Mouse (Mus musculus) liver, embryonic 14.5 days (tissue): Measurements from ENCODE around the gene Plekhg3. TPM values are rescaled to one million over a fixed set of nuclear protein-coding genes. Genes with fewer than 3 reads are reported as not detected.

Source experiments
- ATAC-seq: fragments of 200-750 bp; cut with Nextera tagmentation; 2 replicates; pipeline ENCODE4 v1.8.0; 2017; ENCODE audit warnings: moderate number of reproducible peaks, mild to moderate bottlenecking, moderate library complexity; ENCODE audit not compliant: insufficient read depth
- DNase-seq, 3 experiments: peaks; one replicate each; pipeline ENCODE4 v3.0.0-alpha.2; 2012 to 2013; ENCODE audit warnings: low read depth in 3 of 3, low spot score in 3 of 3
- H3K27ac ChIP-seq: fragments of 300-500 bp; sonication (generic); 2 replicates; pipeline ENCODE4 v1.5.1; 2014; ENCODE audit warnings: moderate library complexity, mild to moderate bottlenecking, control low read depth, inconsistent platforms
- H3K27me3 ChIP-seq: fragments of 300-500 bp; sonication (generic); 2 replicates; pipeline ENCODE4 v1.6.1; 2014; ENCODE audit warnings: mild to moderate bottlenecking, low read length, moderate library complexity; ENCODE audit not compliant: control insufficient read depth, insufficient read depth
- H3K36me3 ChIP-seq: fragments of 300-500 bp; sonication (generic); replicated peaks from 2 replicates; pipeline ENCODE4 v1.6.1; 2014; ENCODE audit warnings: low read depth; ENCODE audit not compliant: control insufficient read depth, insufficient read depth
- H3K4me1 ChIP-seq, 2 experiments: fragments of 200-500 bp in 1 of 2; fragments of 300-500 bp in 1 of 2; sonication (generic) in 1 of 2; replicated peaks; 2 replicates each; pipeline ENCODE4 v1.6.1; 2012 to 2014; ENCODE audit warnings: antibody characterized with exemption in 1 of 2, inconsistent platforms in 1 of 2, low read length in 1 of 2; ENCODE audit not compliant: control insufficient read depth in 2 of 2, insufficient read depth in 2 of 2
- H3K4me2 ChIP-seq: fragments of 300-500 bp; sonication (generic); 2 replicates; pipeline ENCODE4 v1.6.1; 2014; ENCODE audit warnings: low read depth, mild to moderate bottlenecking, control low read depth, moderate library complexity
- H3K4me3 ChIP-seq, 2 experiments: fragments of 200-500 bp in 1 of 2; fragments of 300-500 bp in 1 of 2; sonication (generic) in 1 of 2; 2 replicates each; pipeline ENCODE4 v1.5.1; 2012 to 2014; ENCODE audit warnings: low read depth in 2 of 2, low read length in 2 of 2, mild to moderate bottlenecking in 2 of 2, control low read depth in 1 of 2, inconsistent platforms in 1 of 2, moderate library complexity in 1 of 2; ENCODE audit not compliant: insufficient read depth in 1 of 2
- H3K9ac ChIP-seq: fragments of 300-500 bp; sonication (generic); replicated peaks from 2 replicates; pipeline ENCODE4 v1.6.1; 2014; ENCODE audit warnings: mild to moderate bottlenecking, control low read depth, moderate library complexity
- H3K9me3 ChIP-seq: fragments of 300-500 bp; sonication (generic); 2 replicates; pipeline ENCODE4 v1.6.1; 2016; ENCODE audit warnings: low read length, mixed read lengths; ENCODE audit not compliant: control insufficient read depth
- CTCF ChIP-seq: IDR thresholded peaks from 2 replicates; pipeline ENCODE4 v1.5.1; 2016; ENCODE audit warnings: antibody characterized with exemption, low read depth, control low read depth
- EP300 ChIP-seq: IDR thresholded peaks from 2 replicates; pipeline ENCODE4 v1.6.1; 2016; ENCODE audit warnings: antibody characterized with exemption, low read depth
- WGBS: fragments of 180-500 bp; shearing (Covaris S2); extraction: QIAGEN DNeasy Blood & Tissue Kit; methylation state at CpG from one replicate; pipeline ENCODE4 v1.1.7; 2014; ENCODE audit not compliant: insufficient replicate concordance; 5-methylcytosine and 5-hydroxymethylcytosine counted together
- polyA plus RNA-seq, 2 experiments: library from polyadenylated mRNA; depleted of rRNA in 1 of 2; stranded (reverse) in 1 of 2; unstranded in 1 of 2; fragments of >200 nt; fragmentation: Nextera tagmentation in 1 of 2; extraction: Ambion mirVana in 1 of 2; gene quantifications; 2 replicates each; pipeline versions ENCODE4 v1.2.1 to v1.2.3; 2012 to 2014

Plekhg3 gene
- polyA plus RNA-seq, 2 experiments, result 1.4 to 5.0 TPM

GRCm38 (mm10) chr12:76553917-76554316 lies 23.2 kb downstream of the Plekhg3 start:
- H3K27me3 ChIP-seq, result no peaks in the 10 kb centered on the region
- no peaks in the 10 kb centered on the region for H3K36me3 ChIP-seq
- TF ChIP-seq EP300, result no peak
- TF ChIP-seq CTCF, result no peak
- H3K9me3 ChIP-seq, result no peaks in the 10 kb centered on the region
- H3K27ac ChIP-seq, result no peak overlapping the region
- DNase-seq (no peak), ATAC-seq (no peak)
- H3K4me2 ChIP-seq, result no peak overlapping the region
- 60% methylated on average over 7 of the region's 7 CpGs for WGBS
- no peak overlapping the region for H3K4me3 ChIP-seq
- H3K4me1 ChIP-seq, result peaks cover 0 to 8% of the 10 kb centered on the region in 2 experiments; a peak in 1 of 4 replicates
- H3K9ac ChIP-seq, result no peak overlapping the region

- DNase-seq, result no peak
- Histone ChIP-seq H3K9me3 (no peaks in the 10 kb centered on the region), H3K9ac (no peak overlapping the region), H3K4me2 (no peak overlapping the region), H3K4me1 (peaks cover 0 to 8% of the 10 kb centered on the region in 2 experiments; a peak in 1 of 4 replicates), H3K36me3 (no peaks in the 10 kb centered on the region), H3K27ac (no peak overlapping the region), H3K4me3 (no peak overlapping the region), H3K27me3 (no peaks in the 10 kb centered on the region)
- TF ChIP-seq EP300 (no peak), CTCF (no peak)
- no peak for ATAC-seq
- WGBS, result 58% methylated on average over 3 of the region's 3 CpGs
These were observed 23.7 kb downstream of the Plekhg3 start for GRCm38 (mm10) chr12:76554392-76554791.

- 57% methylated on average over 3 of the region's 3 CpGs for WGBS
These were observed 24.2 kb downstream of the Plekhg3 start for GRCm38 (mm10) chr12:76554871-76555386.

GRCm38 (mm10) chr12:76556187-76556586 lies 25.5 kb downstream of the Plekhg3 start:
- Histone ChIP-seq H3K9me3 (no peaks in the 10 kb centered on the region), H3K4me3 (no peak overlapping the region), H3K4me2 (no peak overlapping the region), H3K27me3 (no peaks in the 10 kb centered on the region), H3K27ac (no peak overlapping the region), H3K4me1 (peaks cover 0 to 8% of the 10 kb centered on the region in 2 experiments; a peak in 1 of 4 replicates), H3K36me3 (no peaks in the 10 kb centered on the region), H3K9ac (no peak overlapping the region)
- 62% methylated on average over 7 of the region's 7 CpGs for WGBS
- DNase-seq (no peak), ATAC-seq (no peak)
- TF ChIP-seq EP300, result no peak
- no peak for TF ChIP-seq CTCF

More at GRCm38 (mm10) chr12:76554871-76555386, 24.2 kb downstream of the Plekhg3 start:
- TF ChIP-seq EP300 (no peak), CTCF (no peak)
- no peak for ATAC-seq
- Histone ChIP-seq H3K4me3 (no peak overlapping the region), H3K27ac (no peak overlapping the region), H3K27me3 (no peaks in the 10 kb centered on the region), H3K9me3 (no peaks in the 10 kb centered on the region), H3K4me1 (peaks cover 0 to 8% of the 10 kb centered on the region in 2 experiments; a peak in 1 of 4 replicates), H3K36me3 (no peaks in the 10 kb centered on the region), H3K4me2 (no peak overlapping the region), H3K9ac (no peak overlapping the region)
- no peak for DNase-seq

- TF ChIP-seq EP300 (no peak), CTCF (no peak)
- no peak overlapping the region for H3K4me3 ChIP-seq
- no peak overlapping the region for H3K27ac ChIP-seq
- DNase-seq, result no peak
- no peak overlapping the region for H3K4me2 ChIP-seq
- H3K27me3 ChIP-seq, result no peaks in the 10 kb centered on the region
- H3K4me1 ChIP-seq, result peaks cover 0 to 8% of the 10 kb centered on the region in 2 experiments; a peak in 1 of 4 replicates
- 32% methylated on average over 6 of the region's 6 CpGs for WGBS
- no peaks in the 10 kb centered on the region for H3K9me3 ChIP-seq
- H3K9ac ChIP-seq, result no peak overlapping the region
- H3K36me3 ChIP-seq, result no peaks in the 10 kb centered on the region
- ATAC-seq, result no peak
These were observed 26.2 kb downstream of the Plekhg3 start for GRCm38 (mm10) chr12:76556745-76557389.
